Mouse (Mus musculus) heart, postnatal 0 days (tissue): Measurements from ENCODE around the gene Sox6. TPM values are rescaled to one million over a fixed set of nuclear protein-coding genes. Genes with fewer than 3 reads are reported as not detected.

ENCODE experiments used
- ATAC-seq: fragments of 200-750 bp; cut with Nextera tagmentation; 2 replicates; pipeline ENCODE4 v1.8.0; 2017; ENCODE audit warnings: low read depth, moderate number of reproducible peaks, moderate library complexity; ENCODE audit not compliant: insufficient read depth
- DNase-seq: peaks from one replicate; pipeline ENCODE4 v3.0.0-alpha.2; 2016; ENCODE audit warnings: low spot score
- H3K27ac ChIP-seq: fragments of 300-500 bp; sonication (generic); 2 replicates; pipeline ENCODE4 v1.5.1; 2014; ENCODE audit warnings: low read depth, mild to moderate bottlenecking
- H3K27me3 ChIP-seq: fragments of 300-500 bp; sonication (generic); 2 replicates; pipeline ENCODE4 v1.6.1; 2014; ENCODE audit warnings: low read length, mixed read lengths; ENCODE audit not compliant: control insufficient read depth, insufficient read depth
- H3K36me3 ChIP-seq: fragments of 300-500 bp; sonication (generic); replicated peaks from 2 replicates; pipeline ENCODE4 v1.6.1; 2014; ENCODE audit warnings: low read length, mixed read lengths; ENCODE audit not compliant: control insufficient read depth, insufficient read depth
- H3K4me1 ChIP-seq: fragments of 300-500 bp; sonication (generic); 2 replicates; pipeline ENCODE4 v1.6.1; 2014; ENCODE audit warnings: antibody characterized with exemption; ENCODE audit not compliant: control insufficient read depth, insufficient read depth
- H3K4me2 ChIP-seq: fragments of 300-500 bp; sonication (generic); 2 replicates; pipeline ENCODE4 v1.6.1; 2014; ENCODE audit warnings: low read depth, mild to moderate bottlenecking, low read length, moderate library complexity
- H3K4me3 ChIP-seq: fragments of 300-500 bp; sonication (generic); 2 replicates; pipeline ENCODE4 v1.5.1; 2014; ENCODE audit warnings: low read depth, low read length
- H3K9ac ChIP-seq: fragments of 300-500 bp; sonication (generic); replicated peaks from 2 replicates; pipeline ENCODE4 v1.6.1; 2014; ENCODE audit warnings: low read depth, low read length, mixed read lengths
- H3K9me3 ChIP-seq: fragments of 300-500 bp; sonication (generic); replicated peaks from 2 replicates; pipeline ENCODE4 v1.6.1; 2016; ENCODE audit warnings: low read length; ENCODE audit not compliant: control insufficient read depth
- CTCF ChIP-seq: IDR thresholded peaks from 2 replicates; pipeline ENCODE4 v1.5.1; 2016; ENCODE audit warnings: antibody characterized with exemption, control low read depth, low read depth
- EP300 ChIP-seq: IDR thresholded peaks from 2 replicates; pipeline ENCODE4 v1.6.1; 2016; ENCODE audit warnings: antibody characterized with exemption, low read depth
- WGBS: fragments of 180-500 bp; shearing (Covaris S2); extraction: QIAGEN DNeasy Blood & Tissue Kit; methylation state at CpG from one replicate; pipeline ENCODE4 v1.1.7; 2014; 5-methylcytosine and 5-hydroxymethylcytosine counted together
- polyA plus RNA-seq: library from polyadenylated mRNA; unstranded; fragments of >200 nt; fragmentation: Nextera tagmentation; extraction: Ambion mirVana; gene quantifications from 2 replicates; pipeline ENCODE4 v1.2.1, GENCODE M21; 2015
- total RNA-seq: library from RNA; depleted of rRNA; stranded (reverse); fragments of >200 nt; gene quantifications from 2 replicates; pipeline ENCODE4 v1.2.3, GENCODE M21; 2014; ENCODE audit warnings: low replicate concordance

The Sox6 gene
- total and polyA plus RNA-seq, 2 experiments from 2014 or later: 23.4 to 68.5 TPM

DNA sequence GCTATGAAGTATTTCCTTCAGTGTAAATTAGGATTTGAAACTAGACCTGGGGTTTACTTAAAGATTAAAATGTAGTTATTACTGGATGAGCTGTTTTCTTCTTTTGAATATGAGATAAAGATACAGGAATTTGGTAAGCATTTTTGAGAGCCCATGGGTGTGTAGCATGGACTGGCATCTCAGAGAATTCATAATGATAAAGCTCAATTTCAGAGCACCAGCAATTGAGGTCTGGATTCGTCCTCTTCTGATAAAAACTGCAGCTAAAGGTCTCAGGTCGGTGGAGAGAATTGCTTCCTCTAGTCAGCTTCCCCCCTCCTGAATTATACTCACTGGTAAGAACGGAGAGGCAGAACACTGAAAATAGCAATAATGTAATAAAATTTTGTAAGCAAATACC, 86.4 kb downstream of the Sox6 start:
- H3K9ac ChIP-seq: no peak overlapping the region
- no peaks in the 10 kb centered on the region for H3K9me3 ChIP-seq
- ATAC-seq: no peak
- peak overlapping the region; percentile 27 for H3K4me2 ChIP-seq
- peak overlapping the region; percentile 61 for H3K27ac ChIP-seq
- H3K4me3 ChIP-seq: no peak overlapping the region
- H3K4me1 ChIP-seq: peaks cover 24% of the 10 kb centered on the region; the same call in 1 of the 2 replicates
- H3K36me3 ChIP-seq: no peaks in the 10 kb centered on the region
- no peak for TF ChIP-seq EP300
- DNase-seq: no peak
- H3K27me3 ChIP-seq: no peaks in the 10 kb centered on the region
- 15% methylated on average over 3 of the region's 3 CpGs for WGBS

DNA sequence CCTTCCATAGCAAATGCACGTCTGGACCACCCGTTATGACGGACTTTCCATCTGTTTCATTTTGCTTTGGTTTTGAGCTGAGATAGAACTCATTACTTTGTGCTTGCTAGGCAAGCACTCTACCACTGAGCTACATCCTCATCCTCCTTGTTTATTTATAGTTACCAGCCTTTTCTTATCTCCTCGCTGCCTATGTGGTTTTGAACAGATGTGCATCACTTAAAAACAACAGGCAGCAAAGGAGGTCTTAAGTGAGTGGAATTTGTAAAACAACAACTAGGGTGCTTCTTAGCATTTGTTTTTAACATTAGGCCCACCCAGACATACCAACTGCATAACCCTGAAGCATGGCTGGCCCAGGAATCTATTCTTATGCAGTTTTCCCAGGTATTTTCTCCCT, 86.9 kb downstream of the Sox6 start:
- no peak for ATAC-seq
- no peak overlapping the region for H3K27ac ChIP-seq
- WGBS: 76% methylated on average over 4 of the region's 4 CpGs
- no peaks in the 10 kb centered on the region for H3K9me3 ChIP-seq
- no peak overlapping the region for H3K4me2 ChIP-seq
- no peaks in the 10 kb centered on the region for H3K36me3 ChIP-seq
- DNase-seq: no peak
- no peak for TF ChIP-seq CTCF
- no peak for TF ChIP-seq EP300
- H3K4me1 ChIP-seq: peaks cover 24% of the 10 kb centered on the region; the same call in 1 of the 2 replicates
- H3K4me3 ChIP-seq: no peak overlapping the region
- H3K9ac ChIP-seq: no peak overlapping the region
- no peaks in the 10 kb centered on the region for H3K27me3 ChIP-seq

DNA sequence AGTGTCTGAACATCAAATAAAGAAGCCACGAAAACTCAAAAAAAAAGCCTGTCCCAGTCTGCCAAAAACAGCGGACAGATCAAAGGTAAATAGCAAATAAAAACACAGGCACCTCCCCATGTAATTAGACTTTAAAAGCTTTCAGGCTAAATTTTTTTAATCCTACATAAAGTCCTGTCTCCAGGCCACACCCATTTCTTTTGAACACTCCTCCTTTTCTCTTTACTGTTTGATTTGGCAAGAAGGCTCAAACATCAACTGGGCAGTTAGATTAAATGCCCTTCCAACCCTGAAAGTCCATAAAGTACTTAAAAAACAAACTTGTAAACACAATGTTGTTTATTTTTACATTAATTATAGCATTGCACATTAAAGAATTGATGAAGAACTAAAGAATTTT, 90.7 kb downstream of the Sox6 start:
- no peaks in the 10 kb centered on the region for H3K9me3 ChIP-seq
- no peak for TF ChIP-seq CTCF
- TF ChIP-seq EP300: no peak
- H3K9ac ChIP-seq: no peak overlapping the region
- no peak overlapping the region for H3K4me3 ChIP-seq
- no peak overlapping the region for H3K4me2 ChIP-seq
- H3K36me3 ChIP-seq: 0 out of 2 replicates have a peak, but pooled peaks cover 4% of the 10 kb centered on the region
- no peak overlapping the region for H3K27ac ChIP-seq
- H3K27me3 ChIP-seq: no peaks in the 10 kb centered on the region
- DNase-seq: no peak
- 87% methylated on average over 2 of the region's 2 CpGs for WGBS
- no peak for ATAC-seq
- H3K4me1 ChIP-seq: peaks cover 10% of the 10 kb centered on the region; the same call in 1 of the 2 replicates

DNA sequence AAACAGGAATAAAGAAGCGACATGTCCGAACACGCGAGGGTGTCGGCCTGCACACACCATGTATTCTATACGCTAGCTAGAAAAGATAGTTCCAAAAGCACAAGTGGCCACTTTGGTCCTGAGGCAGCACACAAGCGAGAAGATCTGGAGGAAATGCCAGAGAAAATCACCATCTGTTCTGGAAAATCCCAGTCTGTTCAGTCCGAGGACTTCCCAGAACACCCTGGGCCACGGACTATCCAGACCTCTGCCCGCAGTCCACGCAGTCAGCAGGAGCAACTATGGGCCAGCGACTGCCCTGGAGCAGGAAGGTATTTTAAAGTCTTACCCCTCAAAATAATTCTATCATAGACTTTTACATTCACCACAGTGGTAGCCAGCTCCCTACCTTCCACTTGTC, 92.0 kb downstream of the Sox6 start:
- no peaks in the 10 kb centered on the region for H3K9me3 ChIP-seq
- no peak overlapping the region for H3K4me2 ChIP-seq
- no peaks in the 10 kb centered on the region for H3K27me3 ChIP-seq
- no peak overlapping the region for H3K9ac ChIP-seq
- H3K4me3 ChIP-seq: no peak overlapping the region
- TF ChIP-seq EP300: no peak
- TF ChIP-seq CTCF: no peak
- WGBS: 92% methylated on average over 12 of the region's 12 CpGs
- no peak overlapping the region for H3K27ac ChIP-seq
- H3K36me3 ChIP-seq: peaks cover 4% of the 10 kb centered on the region; the same call in 1 of the 2 replicates
- DNase-seq: no peak
- ATAC-seq: no peak
- H3K4me1 ChIP-seq: peaks cover under 1% of the 10 kb centered on the region; the same call in 1 of the 2 replicates

DNA sequence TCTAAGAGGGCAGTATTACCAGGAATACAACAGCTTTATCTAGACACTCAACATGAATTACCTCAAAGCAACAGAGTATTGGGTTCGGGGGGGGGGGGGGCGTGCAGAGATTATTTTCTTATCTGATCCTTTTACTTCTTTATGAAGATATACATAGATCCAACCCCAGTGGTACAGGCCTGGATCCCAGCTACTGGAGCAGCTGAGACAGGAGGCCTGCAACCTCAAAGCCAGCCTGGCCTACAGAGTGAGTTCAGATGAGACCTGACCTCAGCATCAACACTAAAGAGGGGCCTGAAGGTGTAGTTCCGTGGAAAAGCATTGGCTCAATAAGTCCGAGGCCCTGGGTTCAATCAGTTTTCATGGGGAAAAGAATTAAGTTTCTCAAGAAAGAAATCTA, 93.1 kb downstream of the Sox6 start:
- H3K27me3 ChIP-seq: no peaks in the 10 kb centered on the region
- ATAC-seq (no peak), DNase-seq (no peak)
- H3K9me3 ChIP-seq: no peaks in the 10 kb centered on the region
- H3K36me3 ChIP-seq: peaks cover 4% of the 10 kb centered on the region; the same call in 1 of the 2 replicates
- no peak overlapping the region for H3K27ac ChIP-seq
- no peak overlapping the region for H3K9ac ChIP-seq
- no peak overlapping the region for H3K4me3 ChIP-seq
- no peak for TF ChIP-seq EP300
- TF ChIP-seq CTCF: no peak
- WGBS: 79% methylated on average over 4 of the region's 4 CpGs
- no peak overlapping the region for H3K4me2 ChIP-seq
- no peaks in the 10 kb centered on the region; the same call in 1 of the 2 replicates for H3K4me1 ChIP-seq

DNA sequence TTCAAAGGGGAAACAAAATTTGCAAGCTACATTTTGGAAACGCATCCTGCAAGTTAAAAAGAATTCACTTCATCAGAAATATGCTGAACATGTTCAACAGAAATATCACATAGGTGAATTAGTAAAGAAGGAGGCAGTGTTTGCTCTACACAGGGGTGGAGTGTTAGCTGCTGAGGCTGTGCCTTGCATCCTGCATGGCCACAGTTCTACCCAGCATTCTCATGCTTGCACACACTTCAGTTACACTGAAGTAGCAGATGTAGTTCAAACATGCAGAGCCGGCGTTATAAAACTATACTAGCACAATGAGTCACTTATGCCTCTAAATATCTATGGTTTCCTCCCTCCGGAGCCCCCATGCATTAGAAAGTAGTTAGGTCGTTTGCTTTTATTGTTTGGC, 94.3 kb downstream of the Sox6 start:
- no peak for TF ChIP-seq EP300
- TF ChIP-seq CTCF: no peak
- no peaks in the 10 kb centered on the region for H3K27me3 ChIP-seq
- DNase-seq (no peak), ATAC-seq (no peak)
- H3K4me2 ChIP-seq: no peak overlapping the region
- H3K4me1 ChIP-seq: no peaks in the 10 kb centered on the region; the same call in 1 of the 2 replicates
- peaks cover 4% of the 10 kb centered on the region; the same call in 1 of the 2 replicates for H3K36me3 ChIP-seq
- no peak overlapping the region for H3K27ac ChIP-seq
- 60% methylated on average over 5 of the region's 5 CpGs for WGBS
- no peak overlapping the region for H3K9ac ChIP-seq
- no peaks in the 10 kb centered on the region for H3K9me3 ChIP-seq
- no peak overlapping the region for H3K4me3 ChIP-seq
